Mouse (Mus musculus): ENCODE measurements at regions not wholly inside any gene's neighbourhood (a gene's known extent, or its start where the extent isn't known, plus 50 kb on each side); places are given as distances from the start of the nearest gene placed in this dataset.

GRCm38 (mm10) chr11:56195316-56195715 lies 154.5 kb upstream of the Nmur2 start:
- no peak for TF ChIP-seq EP300 (IDR thresholded peaks at IDR 0.05; ENCODE audit: low read depth)
- TF ChIP-seq CTCF (IDR thresholded peaks at IDR 0.05; ENCODE audit: low read depth), result no peak
